Mouse (Mus musculus) neural tube, embryonic 14.5 days (tissue): Measurements from ENCODE around the gene Gatad2b. TPM values are rescaled to one million over a fixed set of nuclear protein-coding genes. Genes with fewer than 3 reads are reported as not detected.
"Not testable (repeated sequence)": the region's sequence is repeated elsewhere in the genome, so short reads cannot be mapped to it uniquely, and the experiment has no call there.

Source experiments
- ATAC-seq: fragments of 200-750 bp; cut with Nextera tagmentation; 2 replicates; pipeline ENCODE4 v1.8.0; 2017; ENCODE audit warnings: low read depth, mild to moderate bottlenecking, moderate TSS enrichment, moderate library complexity
- H3K27ac ChIP-seq: fragments of 300-500 bp; sonication (generic); 2 replicates; pipeline ENCODE4 v1.5.1; 2014; ENCODE audit warnings: low read depth, mild to moderate bottlenecking, control low read depth, low read length, moderate library complexity, mixed read lengths
- H3K27me3 ChIP-seq: fragments of 300-500 bp; sonication (generic); 2 replicates; pipeline ENCODE4 v1.6.1; 2014; ENCODE audit warnings: low read length; ENCODE audit not compliant: control insufficient read depth, insufficient read depth
- H3K36me3 ChIP-seq: fragments of 300-500 bp; sonication (generic); 2 replicates; pipeline ENCODE4 v1.6.1; 2014; ENCODE audit warnings: low read length, mixed read lengths; ENCODE audit not compliant: control insufficient read depth, insufficient read depth
- H3K4me1 ChIP-seq: fragments of 300-500 bp; sonication (generic); 2 replicates; pipeline ENCODE4 v1.6.1; 2014; ENCODE audit warnings: low read length; ENCODE audit not compliant: control insufficient read depth, insufficient read depth
- H3K4me2 ChIP-seq: fragments of 300-500 bp; sonication (generic); 2 replicates; pipeline ENCODE4 v1.6.1; 2014; ENCODE audit warnings: mild to moderate bottlenecking, low read depth, low read length, control low read depth
- H3K4me3 ChIP-seq: fragments of 300-500 bp; sonication (generic); 2 replicates; pipeline ENCODE4 v1.5.1; 2014; ENCODE audit warnings: low read depth, low read length, control low read depth, mixed read lengths
- H3K9ac ChIP-seq: fragments of 300-500 bp; sonication (generic); replicated peaks from 2 replicates; pipeline ENCODE4 v1.6.1; 2014; ENCODE audit warnings: low read depth, mild to moderate bottlenecking, control low read depth, low read length, mixed read lengths
- H3K9me3 ChIP-seq: fragments of 300-500 bp; sonication (generic); 2 replicates; pipeline ENCODE4 v1.6.1; 2016; ENCODE audit warnings: low read length; ENCODE audit not compliant: control insufficient read depth
- WGBS: fragments of 180-500 bp; shearing (Covaris S2); extraction: QIAGEN DNeasy Blood & Tissue Kit; methylation state at CpG from one replicate; pipeline ENCODE4 v1.1.7; 2014; 5-methylcytosine and 5-hydroxymethylcytosine counted together
- polyA plus RNA-seq: library from polyadenylated mRNA; unstranded; fragments of >200 nt; fragmentation: Nextera tagmentation; extraction: Ambion mirVana; gene quantifications from 2 replicates; pipeline ENCODE4 v1.2.1, GENCODE M21; 2014

Gene Gatad2b
- polyA plus RNA-seq, 1 experiment from 2014 or later = 21.6 TPM

GRCm38 (mm10) chr3:90322289-90322688 is 29.3 kb downstream of the Gatad2b start:
- Histone ChIP-seq H3K27me3 (no peaks in the 10 kb centered on the region), H3K9ac (peak overlapping the region; percentile 57), H3K36me3 (no peaks in the 10 kb centered on the region), H3K4me2 (peak overlapping the region; percentile 53), H3K9me3 (no peaks in the 10 kb centered on the region), H3K4me3 (peak overlapping the region; percentile 18), H3K27ac (peak overlapping the region; percentile 93), H3K4me1 (peaks cover 20% of the 10 kb centered on the region; the same call in 1 of the 2 replicates)
- peak; percentile 74 for ATAC-seq
- WGBS = 37% methylated on average over 6 of the region's 6 CpGs

- no peaks in the 10 kb centered on the region for H3K27me3 ChIP-seq
- no peaks in the 10 kb centered on the region for H3K9me3 ChIP-seq
- peak overlapping the region; percentile 53 for H3K4me2 ChIP-seq
- peak; percentile 94 for ATAC-seq
- 4% methylated on average over 5 of the region's 5 CpGs for WGBS
- peaks cover 20% of the 10 kb centered on the region; the same call in 1 of the 2 replicates for H3K4me1 ChIP-seq
- H3K36me3 ChIP-seq = no peaks in the 10 kb centered on the region
- H3K27ac ChIP-seq = peak overlapping the region; percentile 93
- no peak overlapping the region for H3K4me3 ChIP-seq
- H3K9ac ChIP-seq = peak overlapping the region; percentile 39; the same call in 1 of the 2 replicates
Measured at GRCm38 (mm10) chr3:90323119-90323518, 30.1 kb downstream of the Gatad2b start.

- H3K4me1 ChIP-seq = no peaks in the 10 kb centered on the region
- H3K4me2 ChIP-seq = no peak overlapping the region
- no peak for ATAC-seq
- no peak overlapping the region for H3K4me3 ChIP-seq
- H3K27ac ChIP-seq = no peak overlapping the region
- H3K36me3 ChIP-seq = no peaks in the 10 kb centered on the region
- H3K9ac ChIP-seq = no peak overlapping the region
- no peaks in the 10 kb centered on the region for H3K27me3 ChIP-seq
- WGBS = 91% methylated on average over 5 of the region's 5 CpGs
- H3K9me3 ChIP-seq = no peaks in the 10 kb centered on the region
Measured at GRCm38 (mm10) chr3:90332485-90332884, 39.5 kb downstream of the Gatad2b start.

- Histone ChIP-seq H3K4me2 (no peak overlapping the region), H3K4me3 (no peak overlapping the region), H3K27me3 (no peaks in the 10 kb centered on the region), H3K9me3 (no peaks in the 10 kb centered on the region), H3K27ac (no peak overlapping the region), H3K36me3 (no peaks in the 10 kb centered on the region), H3K9ac (no peak overlapping the region), H3K4me1 (peaks cover 8% of the 10 kb centered on the region; the same call in 1 of the 2 replicates)
- no peak for ATAC-seq
Measured at GRCm38 (mm10) chr3:90335517-90335916, 42.5 kb downstream of the Gatad2b start.

GRCm38 (mm10) chr3:90338190-90338589 is 45.2 kb downstream of the Gatad2b start:
- Histone ChIP-seq H3K27me3 (no peaks in the 10 kb centered on the region), H3K27ac (no peak overlapping the region), H3K36me3 (0 out of 2 replicates have a peak, but pooled peaks cover 3% of the 10 kb centered on the region), H3K4me1 (peaks cover 8% of the 10 kb centered on the region; the same call in 1 of the 2 replicates), H3K9ac (no peak overlapping the region), H3K4me2 (no peak overlapping the region), H3K4me3 (no peak overlapping the region), H3K9me3 (no peaks in the 10 kb centered on the region)
- 47% methylated on average over 3 of the region's 3 CpGs for WGBS
- ATAC-seq = no peak

GRCm38 (mm10) chr3:90340177-90340576 is 47.2 kb downstream of the Gatad2b start:
- Histone ChIP-seq H3K27ac (no peak overlapping the region), H3K36me3 (0 out of 2 replicates have a peak, but pooled peaks cover 3% of the 10 kb centered on the region)

GRCm38 (mm10) chr3:90342853-90343252 is 49.9 kb downstream of the Gatad2b start:
- not testable (repeated sequence) for H3K4me2 ChIP-seq, H3K27me3 ChIP-seq, ATAC-seq, H3K4me3 ChIP-seq, H3K27ac ChIP-seq, H3K36me3 ChIP-seq, H3K9ac ChIP-seq, H3K9me3 ChIP-seq, H3K4me1 ChIP-seq
- 56% methylated on average over 2 of the region's 2 CpGs for WGBS

More at GRCm38 (mm10) chr3:90340177-90340576, 47.2 kb downstream of the Gatad2b start:
- no peak overlapping the region for H3K4me3 ChIP-seq
- no peaks in the 10 kb centered on the region for H3K9me3 ChIP-seq
- H3K4me2 ChIP-seq = no peak overlapping the region
- H3K27me3 ChIP-seq = no peaks in the 10 kb centered on the region
- no peak for ATAC-seq
- no peak overlapping the region for H3K9ac ChIP-seq
- H3K4me1 ChIP-seq = peaks cover 8% of the 10 kb centered on the region; the same call in 1 of the 2 replicates

GRCm38 (mm10) chr3:90347847-90348246 is 54.9 kb downstream of the Gatad2b start:
- no peak overlapping the region for H3K4me3 ChIP-seq
- H3K4me1 ChIP-seq = no peaks in the 10 kb centered on the region
- H3K9me3 ChIP-seq = no peaks in the 10 kb centered on the region
- 97% methylated on average over 4 of the region's 4 CpGs for WGBS
- ATAC-seq = no peak
- H3K4me2 ChIP-seq = no peak overlapping the region
- H3K9ac ChIP-seq = no peak overlapping the region
- H3K27me3 ChIP-seq = no peaks in the 10 kb centered on the region
- no peak overlapping the region for H3K27ac ChIP-seq
- H3K36me3 ChIP-seq = peaks cover 34% of the 10 kb centered on the region

- peaks cover 61% of the 10 kb centered on the region for H3K36me3 ChIP-seq
- no peak overlapping the region for H3K27ac ChIP-seq
- no peak overlapping the region for H3K9ac ChIP-seq
- H3K4me2 ChIP-seq = no peak overlapping the region
- 91% methylated on average over 7 of the region's 7 CpGs for WGBS
- H3K9me3 ChIP-seq = no peaks in the 10 kb centered on the region
- ATAC-seq = no peak
- no peak overlapping the region for H3K4me3 ChIP-seq
- H3K27me3 ChIP-seq = no peaks in the 10 kb centered on the region
- no peaks in the 10 kb centered on the region for H3K4me1 ChIP-seq
Measured at GRCm38 (mm10) chr3:90357959-90358358, 65.0 kb downstream of the Gatad2b start.
